Mouse (Mus musculus): ENCODE measurements around the gene Ndufaf2. TPM values are rescaled to one million over a fixed set of nuclear protein-coding genes. Genes with fewer than 3 reads are reported as not detected.

The Ndufaf2 gene
- total and polyA plus RNA-seq, 3 experiments = 37.1 to 117 (median 51.2) TPM

DNA sequence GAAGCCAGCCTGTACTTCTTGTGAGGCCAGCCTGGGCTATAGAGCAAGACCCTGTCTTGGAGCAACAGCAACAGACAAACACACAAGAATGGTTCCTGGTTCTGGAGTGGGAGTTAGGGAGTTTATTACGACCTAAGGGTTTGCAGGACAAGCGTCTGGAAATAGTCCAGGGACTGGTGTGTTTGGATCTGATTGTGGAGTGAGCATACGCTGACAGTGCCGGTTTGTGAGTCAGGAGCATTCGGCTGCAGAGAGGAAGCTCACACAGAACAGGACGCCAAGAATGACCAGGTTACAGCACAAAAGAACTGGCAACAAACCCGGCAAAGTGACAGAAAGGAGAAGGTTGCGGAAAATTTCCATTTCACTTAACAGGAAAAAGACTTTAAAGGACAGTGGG lies 12.1 kb upstream of the Ndufaf2 start:
- no peaks in the 10 kb centered on the region for H3K27me3 ChIP-seq (replicated peaks)
- in situ Hi-C loops (cut with MboI; ENCODE audit: low pct_ligation_motif_present, low pct_unique_long_range_greater_than_20kb, low sequenced_read_pairs) (no loop called here), dilution Hi-C loops (cut with MboI; ENCODE audit: extremely low pct_ligation_motif_present, extremely low pct_unique_long_range_greater_than_20kb, low sequenced_read_pairs) (no loop called here)
- H3K79me2 ChIP-seq (replicated peaks; ENCODE audit: control insufficient read depth, extremely low read depth, insufficient read depth, poor library complexity, severe bottlenecking) = peaks cover 2% of the 10 kb centered on the region; the same call in 1 of the 2 replicates
- TF ChIP-seq MEF2A (IDR thresholded peaks at IDR 0.05; ENCODE audit: borderline replicate concordance, low read depth, low read length) = no peak
- TF ChIP-seq MXI1 (IDR thresholded peaks at IDR 0.05; ENCODE audit: low read depth, low read length) = no peak
- no peak for TF ChIP-seq GABPA (IDR thresholded peaks at IDR 0.05; ENCODE audit: insufficient replicate concordance, low read depth, low read length)
- no peak for TF ChIP-seq NELFE (IDR thresholded peaks at IDR 0.05; ENCODE audit: low read depth, low read length)
- no peak for TF ChIP-seq MAZ (IDR thresholded peaks at IDR 0.05; ENCODE audit: low read depth, low read length)
- TF ChIP-seq MAFK (IDR thresholded peaks at IDR 0.05; ENCODE audit: insufficient replicate concordance, low read length) = no peak
- no peak for TF ChIP-seq KAT2A (IDR thresholded peaks at IDR 0.05; ENCODE audit: insufficient replicate concordance, low read length)
- no peak for TF ChIP-seq MAX (IDR thresholded peaks at IDR 0.05; ENCODE audit: low read length)
- TF ChIP-seq POLR2AphosphoS2 (IDR thresholded peaks at IDR 0.05; ENCODE audit: low read depth, low read length) = no peak
- TF ChIP-seq CTCF (conservative IDR thresholded peaks at IDR 0.05 in 1 of 2, IDR thresholded peaks at IDR 0.05 in 1 of 2; ENCODE audit: low read depth in 2 of 2, low read length in 2 of 2) = no peak
- no peak for DNase-seq (ENCODE audit: extremely low read depth)
- peaks cover 40 to 79% of the 10 kb centered on the region in 2 experiments for H3K36me3 ChIP-seq (replicated peaks in 1 of 2; ENCODE audit: control insufficient read depth in 1 of 2, insufficient read depth in 1 of 2, low read length in 1 of 2)
- no peak overlapping the region for H3K27ac ChIP-seq (ENCODE audit: insufficient read depth, low read depth)
- H3K4me1 ChIP-seq (ENCODE audit: control insufficient read depth in 1 of 2, insufficient read depth in 2 of 2) = peaks cover 3 to 8% of the 10 kb centered on the region in 2 experiments; a peak in 2 of 4 replicates
- no peak overlapping the region for H3K4me2 ChIP-seq (ENCODE audit: insufficient read depth, low read depth, poor library complexity, severe bottlenecking)
- no peak overlapping the region for H3K4me3 ChIP-seq (replicated peaks in 1 of 3; ENCODE audit: low read depth in 2 of 3, low read length in 2 of 3, poor library complexity in 1 of 3)
- H3K9ac ChIP-seq (ENCODE audit: insufficient read depth, low read depth) = no peak overlapping the region
- no peaks in the 10 kb centered on the region for H3K9me3 ChIP-seq (replicated peaks; ENCODE audit: low read length)

DNA sequence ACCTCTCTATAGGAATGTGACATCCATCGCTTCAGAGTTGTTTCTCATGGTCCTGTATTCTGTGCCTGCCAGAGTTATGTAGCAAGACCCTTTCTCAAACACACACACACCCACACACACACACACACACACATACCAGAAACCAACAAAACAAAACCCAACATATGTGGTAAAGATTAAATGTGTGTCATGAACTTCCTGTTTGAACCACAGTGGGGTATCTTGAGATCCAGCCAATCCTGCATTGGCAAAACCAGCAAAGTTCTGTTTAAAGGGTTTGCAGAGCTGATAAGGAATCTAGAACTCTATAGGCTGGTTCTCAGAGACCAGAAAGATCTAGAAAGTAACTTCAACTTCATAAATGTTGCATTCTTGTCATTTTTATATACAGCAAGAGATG lies 11.6 kb upstream of the Ndufaf2 start:
- DNase-seq (ENCODE audit: extremely low read depth) = no peak
- no peaks in the 10 kb centered on the region for H3K27me3 ChIP-seq (replicated peaks)
- H3K9me3 ChIP-seq (replicated peaks; ENCODE audit: low read length) = no peaks in the 10 kb centered on the region
- TF ChIP-seq NELFE (IDR thresholded peaks at IDR 0.05; ENCODE audit: low read depth, low read length) = no peak
- TF ChIP-seq CHD2 (IDR thresholded peaks at IDR 0.05; ENCODE audit: low read length) = no peak
- TF ChIP-seq MEF2A (IDR thresholded peaks at IDR 0.05; ENCODE audit: borderline replicate concordance, low read depth, low read length) = no peak
- no peak overlapping the region for H3K9ac ChIP-seq (ENCODE audit: insufficient read depth, low read depth)
- no peak overlapping the region for H3K4me2 ChIP-seq (ENCODE audit: insufficient read depth, low read depth, poor library complexity, severe bottlenecking)
- in situ Hi-C loops (cut with MboI; ENCODE audit: low pct_ligation_motif_present, low pct_unique_long_range_greater_than_20kb, low sequenced_read_pairs) = no loop called here
- H3K4me1 ChIP-seq (ENCODE audit: control insufficient read depth in 1 of 2, insufficient read depth in 2 of 2) = peaks cover 3 to 8% of the 10 kb centered on the region in 2 experiments; a peak in 2 of 4 replicates
- dilution Hi-C loops (cut with MboI; ENCODE audit: extremely low pct_ligation_motif_present, extremely low pct_unique_long_range_greater_than_20kb, low sequenced_read_pairs) = no loop called here
- peaks cover 2% of the 10 kb centered on the region; the same call in 1 of the 2 replicates for H3K79me2 ChIP-seq (replicated peaks; ENCODE audit: control insufficient read depth, extremely low read depth, insufficient read depth, poor library complexity, severe bottlenecking)
- H3K36me3 ChIP-seq (replicated peaks in 1 of 2; ENCODE audit: control insufficient read depth in 1 of 2, insufficient read depth in 1 of 2, low read length in 1 of 2) = peaks cover 40 to 77% of the 10 kb centered on the region in 2 experiments
- no peak overlapping the region for H3K4me3 ChIP-seq (replicated peaks in 1 of 3; ENCODE audit: low read depth in 2 of 3, low read length in 2 of 3, poor library complexity in 1 of 3)
- H3K27ac ChIP-seq (ENCODE audit: insufficient read depth, low read depth) = no peak overlapping the region

DNA sequence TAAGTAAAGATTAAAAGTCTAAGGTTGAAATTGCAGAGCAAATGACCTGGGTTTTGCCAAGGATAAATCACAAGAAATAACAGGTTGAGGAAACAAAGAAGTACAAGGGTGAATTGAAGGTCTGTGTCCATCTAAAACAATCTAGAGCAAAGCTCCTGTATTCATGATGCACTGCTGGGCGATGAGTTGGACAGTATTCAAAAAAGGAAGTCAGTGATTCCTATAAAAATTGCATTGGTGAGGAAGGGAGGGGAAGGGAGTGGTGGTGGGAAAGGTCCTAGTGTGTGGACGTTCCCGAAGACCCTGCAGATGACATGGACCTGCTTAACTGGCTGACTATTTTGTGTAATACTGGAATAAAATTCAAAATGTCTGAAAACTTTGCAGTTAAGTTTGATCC lies 6.2 kb upstream of the Ndufaf2 start:
- Histone ChIP-seq H3K4me2 (ENCODE audit: insufficient read depth, low read depth, poor library complexity, severe bottlenecking) (no peak overlapping the region), H3K9me3 (replicated peaks; ENCODE audit: low read length) (no peaks in the 10 kb centered on the region), H3K79me2 (replicated peaks; ENCODE audit: control insufficient read depth, extremely low read depth, insufficient read depth, poor library complexity, severe bottlenecking) (peaks cover 12% of the 10 kb centered on the region), H3K27ac (ENCODE audit: insufficient read depth, low read depth) (no peak overlapping the region), H3K4me1 (ENCODE audit: control insufficient read depth in 1 of 2, insufficient read depth in 2 of 2) (peaks cover 5 to 17% of the 10 kb centered on the region in 2 experiments; a peak in 3 of 4 replicates), H3K27me3 (replicated peaks) (no peaks in the 10 kb centered on the region), H3K4me3 (replicated peaks in 1 of 3; ENCODE audit: low read depth in 2 of 3, low read length in 2 of 3, poor library complexity in 1 of 3) (no peak overlapping the region), H3K36me3 (replicated peaks in 1 of 2; ENCODE audit: control insufficient read depth in 1 of 2, insufficient read depth in 1 of 2, low read length in 1 of 2) (peaks cover 30 to 64% of the 10 kb centered on the region in 2 experiments), H3K9ac (ENCODE audit: insufficient read depth, low read depth) (no peak overlapping the region)
- DNase-seq (ENCODE audit: extremely low read depth) = no peak
- in situ Hi-C loops (cut with MboI; ENCODE audit: low pct_ligation_motif_present, low pct_unique_long_range_greater_than_20kb, low sequenced_read_pairs) (no loop called here), dilution Hi-C loops (cut with MboI; ENCODE audit: extremely low pct_ligation_motif_present, extremely low pct_unique_long_range_greater_than_20kb, low sequenced_read_pairs) (no loop called here)
- TF ChIP-seq NELFE (IDR thresholded peaks at IDR 0.05; ENCODE audit: low read depth, low read length) (no peak), ZMIZ1 (IDR thresholded peaks at IDR 0.05; ENCODE audit: low read depth, low read length) (no peak), CTCF (conservative IDR thresholded peaks at IDR 0.05 in 1 of 2, IDR thresholded peaks at IDR 0.05 in 1 of 2; ENCODE audit: low read depth in 2 of 2, low read length in 2 of 2) (no peak), RCOR1 (conservative IDR thresholded peaks at IDR 0.05; ENCODE audit: low read depth, low read length) (no peak), TCF12 (IDR thresholded peaks at IDR 0.05; ENCODE audit: low read depth, low read length) (no peak), MEF2A (IDR thresholded peaks at IDR 0.05; ENCODE audit: borderline replicate concordance, low read depth, low read length) (no peak), MYC (IDR thresholded peaks at IDR 0.05; ENCODE audit: low read depth, low read length) (no peak), EP300 (IDR thresholded peaks at IDR 0.05; ENCODE audit: low read length) (no peak), POLR2AphosphoS2 (IDR thresholded peaks at IDR 0.05; ENCODE audit: low read depth, low read length) (no peak), SIN3A (IDR thresholded peaks at IDR 0.05; ENCODE audit: low read length) (no peak)

Measured in CH12.LX (cell line).